Mouse (Mus musculus): ENCODE results near the gene Dhdds.

The Dhdds gene

DNA sequence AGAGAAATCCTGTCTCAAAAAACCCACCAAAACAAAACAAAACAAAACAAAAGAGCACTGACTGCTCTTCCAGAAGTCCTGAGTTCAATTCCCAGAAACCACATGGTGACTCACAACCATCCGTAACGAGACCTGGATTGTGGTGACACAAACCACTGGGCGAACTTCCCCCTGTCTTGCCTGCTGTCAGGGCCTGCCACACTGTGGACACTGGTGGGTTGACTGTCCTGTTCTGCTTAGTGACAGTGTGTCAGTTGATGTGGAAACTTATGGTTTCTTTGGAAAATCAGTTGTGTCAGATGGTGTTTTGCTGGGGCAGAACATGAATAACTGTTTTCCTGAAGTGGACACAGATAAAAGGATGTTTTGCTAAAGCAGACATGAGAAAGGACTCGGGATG lies 58.0 kb downstream of the Dhdds start:
- no peak for DNase-seq

DNA sequence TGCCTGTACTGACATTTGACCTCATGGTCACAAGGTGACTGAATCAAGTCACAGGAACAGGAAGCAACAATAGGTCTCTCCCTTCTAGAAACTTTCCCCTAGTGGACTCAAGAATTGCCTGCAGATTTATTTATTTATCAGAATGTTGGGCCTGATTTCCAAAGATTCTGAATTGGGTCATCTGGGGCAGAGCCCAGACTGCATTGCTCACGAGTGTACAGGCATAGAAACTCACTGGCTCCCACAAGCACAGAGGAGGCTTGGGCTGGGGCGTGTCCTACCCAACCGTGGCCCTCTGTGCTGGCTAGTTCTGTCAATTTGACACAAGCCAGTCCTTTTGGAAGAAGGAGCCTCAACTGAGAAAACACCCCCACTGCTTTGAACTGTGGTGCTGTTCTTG lies 59.1 kb downstream of the Dhdds start:
- no peak for DNase-seq

DNA sequence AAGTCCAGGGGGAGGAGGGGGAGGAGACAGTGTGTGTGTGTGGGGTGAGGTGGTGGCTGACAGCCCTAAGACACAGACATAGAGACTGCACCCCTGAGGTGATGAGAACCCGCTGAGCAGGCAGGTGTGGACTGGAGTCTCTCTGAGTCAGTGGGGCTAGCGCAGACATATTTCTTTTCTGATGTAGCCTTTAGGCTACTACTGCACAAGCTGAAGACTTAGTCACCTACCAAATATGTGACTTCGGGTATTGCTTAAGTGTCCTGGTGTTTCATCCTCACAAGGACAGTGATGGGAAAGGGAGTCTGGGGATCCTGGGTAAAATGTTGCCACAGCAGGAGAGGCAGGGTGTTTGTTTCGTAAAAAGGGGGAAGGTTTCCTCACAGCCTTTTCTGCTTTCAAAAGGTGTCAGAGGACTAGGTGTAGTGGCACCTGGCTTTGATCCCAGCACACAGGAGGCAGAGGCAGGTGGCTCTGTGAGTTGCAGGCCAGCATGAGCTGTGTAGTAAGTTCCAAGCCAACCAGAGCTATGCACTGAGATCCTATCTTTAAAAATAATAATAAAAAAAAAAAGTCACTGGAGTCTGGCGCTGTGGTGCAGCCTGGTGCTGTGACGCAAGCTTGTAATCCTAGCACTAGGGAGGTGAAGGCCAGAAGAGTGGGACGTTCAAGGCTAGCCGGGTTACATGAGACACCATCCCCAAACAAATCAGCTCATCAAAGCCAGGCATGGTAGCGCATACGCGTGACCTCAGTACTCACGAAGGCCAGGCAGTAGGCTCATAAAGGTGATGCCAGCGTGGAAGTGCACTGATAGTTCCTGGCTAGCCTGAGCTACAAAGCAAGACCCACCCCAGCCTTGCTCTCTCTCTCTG lies 60.1 kb downstream of the Dhdds start:
- no peak for DNase-seq

DNA sequence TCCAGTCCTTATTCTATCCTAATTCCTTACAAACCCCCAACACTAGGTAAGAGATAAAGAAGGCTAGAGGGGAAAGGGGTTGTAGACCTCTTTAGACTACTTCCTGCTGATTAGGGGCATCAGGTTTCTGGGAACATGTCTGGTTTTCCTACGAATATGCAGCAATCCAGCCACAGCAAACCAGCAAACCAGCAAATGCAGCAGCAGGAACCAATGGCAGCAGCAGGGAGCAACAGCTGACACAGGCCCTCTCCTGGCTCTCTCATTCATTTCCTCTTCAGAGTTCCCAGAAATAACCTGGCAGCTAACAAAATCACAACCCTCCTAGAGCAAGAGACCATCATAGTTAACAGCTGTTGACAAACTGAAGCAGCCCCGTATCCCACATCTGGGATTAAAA lies 62.6 kb downstream of the Dhdds start:
- DNase-seq, result no peak

DNA sequence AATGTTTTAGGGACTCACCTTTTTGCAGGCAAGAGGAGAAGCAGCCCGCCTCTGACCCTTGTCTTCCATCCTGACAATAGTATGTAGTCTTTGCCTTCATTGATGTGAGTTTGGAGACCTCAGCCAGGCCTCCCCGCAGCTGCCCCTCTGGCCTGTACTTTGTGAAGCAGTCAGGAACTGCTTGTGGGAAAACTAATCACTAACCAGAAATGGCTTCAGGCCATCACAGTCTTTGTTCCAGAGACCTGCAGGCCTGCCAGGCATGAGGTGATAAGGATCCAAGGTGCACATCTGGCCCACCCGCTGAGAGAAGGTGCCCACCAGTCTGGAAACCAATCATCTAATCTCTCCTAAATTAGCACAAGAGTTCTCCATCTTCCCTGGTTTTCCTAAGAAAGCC lies 68.9 kb downstream of the Dhdds start:
- no peak for DNase-seq

DNA sequence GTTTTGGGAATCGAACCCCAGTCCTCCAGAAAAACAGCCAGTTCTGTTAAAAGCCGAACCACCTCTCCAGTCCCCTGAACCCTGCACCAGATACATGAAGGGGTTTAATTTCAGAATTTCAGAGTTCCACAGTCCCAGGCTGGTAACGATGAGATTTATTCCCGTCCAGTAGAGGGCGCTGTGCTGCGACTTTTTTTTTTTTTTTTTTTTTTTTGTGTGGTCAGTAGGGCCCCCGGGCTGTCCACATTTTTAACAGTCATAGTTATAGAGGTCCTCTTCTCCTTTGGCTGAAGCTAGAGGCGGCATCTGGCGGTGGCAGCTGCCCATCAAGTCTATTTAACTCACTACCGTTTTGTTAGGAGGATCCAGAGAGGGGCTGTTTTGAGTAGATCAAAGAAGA lies 69.4 kb downstream of the Dhdds start:
- DNase-seq, result no peak

DNA sequence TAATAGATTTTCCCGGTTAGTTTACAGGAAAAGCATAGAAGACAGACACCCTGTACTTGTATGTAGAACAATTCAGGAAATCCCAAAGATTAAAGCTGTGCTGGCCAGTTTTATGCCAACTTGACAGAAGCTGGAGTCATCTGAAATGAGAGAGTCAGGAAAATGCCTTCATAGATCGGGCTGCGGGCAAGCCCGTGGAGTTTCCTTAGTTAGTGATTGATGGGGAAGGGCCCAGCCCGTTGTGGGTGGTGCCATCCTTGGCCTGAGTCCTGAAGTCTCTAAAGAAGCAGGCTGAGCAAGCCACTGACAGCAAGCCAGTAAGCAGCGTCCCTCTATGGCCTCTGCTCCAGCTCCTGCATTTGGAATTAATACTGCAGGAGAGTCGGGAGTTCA lies 71.4 kb downstream of the Dhdds start:
- DNase-seq, result no peak

DNA sequence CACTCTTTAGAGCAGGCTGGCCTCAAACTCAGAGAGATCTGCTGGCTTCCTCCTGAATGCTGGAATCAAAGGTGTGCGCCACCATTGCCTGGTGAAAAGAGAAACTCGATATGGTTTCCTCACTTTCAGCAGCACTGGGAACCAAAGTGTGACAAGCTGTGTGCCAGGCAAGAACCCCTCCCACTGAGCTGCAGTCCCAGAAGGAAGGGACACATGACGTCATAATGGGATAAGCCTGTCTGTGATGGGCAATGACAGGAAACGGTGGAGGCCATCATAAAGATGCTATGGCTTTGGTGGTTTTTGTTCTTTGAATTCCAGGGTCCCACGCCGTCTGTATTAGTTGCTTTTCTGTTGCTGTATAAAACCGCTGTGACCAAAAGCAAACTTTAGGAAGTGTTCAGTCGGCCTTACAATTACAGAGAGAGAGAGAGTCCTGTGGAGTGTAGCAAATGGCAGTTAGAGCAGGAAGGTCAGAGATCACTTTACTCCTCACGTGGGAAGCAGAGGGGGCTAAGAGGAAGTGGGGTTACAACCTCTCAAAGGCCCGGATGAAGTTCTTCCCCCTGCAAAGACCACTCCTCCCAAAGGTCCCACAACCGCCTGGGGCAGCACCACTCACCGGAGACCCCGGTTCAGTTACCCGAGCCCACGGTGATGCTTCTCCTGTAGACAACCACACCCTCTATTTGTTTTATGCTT lies 72.0 kb downstream of the Dhdds start:
- no peak for DNase-seq

DNA sequence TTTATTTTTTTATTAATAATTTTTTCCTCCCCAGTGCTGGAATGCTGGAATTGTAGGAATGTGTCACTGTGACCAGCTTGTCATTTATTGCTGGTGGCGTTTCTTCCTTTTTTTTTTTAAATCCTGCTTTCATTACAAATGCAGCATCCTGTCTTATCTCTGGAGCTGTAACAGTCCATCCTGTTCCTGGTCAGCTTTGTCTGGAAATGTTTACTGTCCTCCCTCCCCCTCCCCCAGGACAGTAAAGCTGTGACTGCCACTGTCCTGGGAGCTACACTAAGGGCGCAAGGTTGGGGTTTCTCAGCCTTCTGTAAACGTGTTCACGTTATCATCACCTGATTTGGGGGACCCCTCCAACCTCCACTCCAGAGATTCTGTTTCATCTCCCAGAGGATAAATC lies 75.5 kb downstream of the Dhdds start:
- no peak for DNase-seq

DNA sequence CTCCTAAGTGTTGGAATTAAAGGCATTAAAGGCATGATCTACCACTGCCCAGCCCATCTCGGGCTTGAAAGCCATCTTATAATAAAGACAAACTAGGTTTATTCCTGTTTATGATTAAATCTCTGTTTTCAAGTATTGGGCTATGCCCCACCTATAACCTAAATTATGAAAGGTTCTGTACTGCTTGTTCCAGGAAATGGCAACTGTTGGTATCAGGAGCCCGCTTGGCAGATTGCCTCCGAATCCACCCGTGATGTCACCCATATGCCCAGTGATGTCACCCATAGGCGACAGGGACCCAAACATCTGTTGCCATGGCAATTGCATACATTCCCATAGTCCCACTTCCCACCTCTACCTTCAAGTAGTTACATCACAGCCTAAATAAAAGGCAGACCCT lies 77.0 kb downstream of the Dhdds start:
- DNase-seq, result no peak

All from layer of hippocampus, adult 9-11 months (tissue).